Mouse (Mus musculus) R1 (cell line): ENCODE data around the gene 4921517D22Rik.
A peak's percentile ranks its signal among the peaks of the same experiment; 100 is the strongest.

ENCODE experiments used
- DNase-seq: peaks from one replicate; pipeline ENCODE4 v3.0.0-alpha.2; 2018; ENCODE audit warnings: low read depth, low spot score

The 4921517D22Rik gene

DNA sequence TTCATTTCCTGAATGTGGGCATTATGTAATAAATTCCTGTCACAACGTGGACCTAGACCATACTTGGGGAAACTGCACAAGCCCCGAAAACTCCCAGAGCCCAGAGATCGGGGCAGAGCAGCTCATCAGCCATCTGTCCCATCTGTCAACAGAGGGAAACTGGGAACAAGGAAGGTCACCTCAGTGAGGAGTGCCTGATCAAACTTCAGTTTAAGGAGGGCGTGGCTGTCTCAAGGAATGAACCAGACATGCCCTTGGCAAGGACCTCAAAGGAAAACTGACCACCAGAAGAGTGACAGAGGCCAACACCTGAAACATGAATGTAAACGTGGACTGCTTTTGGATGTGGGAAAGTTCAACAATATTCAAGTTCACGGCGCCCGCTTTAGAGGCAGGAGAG lies 32.5 kb downstream of the 4921517D22Rik start:
- peak; percentile 58 for DNase-seq

- peak; percentile 66 for DNase-seq
Measured at GRCm38 (mm10) chr13:59660371-59660770, 33.5 kb downstream of the 4921517D22Rik start.

DNA sequence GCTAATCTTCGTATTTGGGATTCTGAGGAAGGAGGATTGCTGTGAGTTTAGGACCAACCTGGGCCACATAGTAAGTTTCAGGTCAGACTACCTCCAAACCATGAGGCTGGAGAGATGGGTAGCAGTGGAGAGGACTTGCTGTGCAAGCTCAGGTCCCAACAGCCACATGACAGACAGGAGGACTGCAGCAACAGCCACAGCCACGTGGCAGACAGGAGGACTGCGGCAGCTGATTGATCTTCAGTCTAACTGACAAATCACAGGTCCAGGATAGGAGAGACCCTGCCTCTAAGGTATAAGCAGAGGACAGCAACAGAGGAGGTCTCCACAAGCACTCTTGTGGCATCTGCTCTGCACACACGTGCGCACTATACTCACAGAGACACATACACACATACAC lies 36.1 kb downstream of the 4921517D22Rik start:
- DNase-seq: peak; percentile 67

DNA sequence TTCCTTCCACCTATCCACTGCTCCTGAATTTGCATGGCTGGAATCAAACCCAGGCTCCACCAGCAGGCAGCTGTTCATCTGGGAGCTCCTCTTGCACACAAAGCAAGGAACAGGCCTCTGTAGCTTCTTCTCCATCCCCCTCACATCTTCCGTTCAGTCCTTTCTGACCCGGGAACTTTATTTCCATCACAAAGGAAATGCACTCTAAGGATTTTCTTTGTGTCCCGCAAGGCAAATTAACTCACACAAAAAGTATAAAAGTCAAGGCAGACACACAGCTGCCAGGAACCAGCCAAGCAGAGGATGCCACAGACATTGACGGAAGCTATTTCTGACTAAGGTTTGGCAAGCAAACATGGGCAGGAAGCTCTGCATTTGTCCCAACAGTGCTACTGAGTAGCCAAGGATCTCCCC lies 36.9 kb downstream of the 4921517D22Rik start:
- DNase-seq: peak; percentile 98

- DNase-seq: peak; percentile 87
Measured at GRCm38 (mm10) chr13:59656316-59656832, 37.5 kb downstream of the 4921517D22Rik start.

DNA sequence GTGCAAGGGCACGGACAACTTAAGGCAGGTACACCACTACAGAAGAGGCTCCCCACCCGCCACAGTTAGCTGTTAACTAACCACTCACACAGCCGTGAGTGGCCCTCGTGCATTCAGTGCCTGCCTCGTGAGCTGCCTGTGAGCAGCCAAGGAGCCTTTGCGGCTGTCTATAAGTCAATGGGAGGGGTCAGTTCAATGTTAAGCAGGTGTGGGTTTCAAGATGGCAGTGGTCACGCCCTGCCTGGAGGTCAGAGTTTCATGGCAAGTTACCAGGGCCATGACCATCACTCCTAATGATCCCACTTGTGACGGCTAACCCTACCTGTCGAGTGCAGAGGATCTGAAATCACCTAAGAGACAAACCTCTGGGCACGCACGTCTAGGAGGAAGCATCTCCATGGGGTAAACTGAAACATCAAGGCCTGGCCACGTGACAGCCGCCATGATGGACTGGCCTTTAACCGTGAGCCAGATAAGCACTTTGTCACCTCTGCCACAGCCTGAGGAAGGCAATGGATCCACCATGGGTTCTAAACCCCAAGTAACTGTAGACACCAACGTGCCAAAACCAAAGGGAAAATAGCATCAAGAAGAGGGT lies 38.1 kb downstream of the 4921517D22Rik start:
- DNase-seq: peak; percentile 77

DNA sequence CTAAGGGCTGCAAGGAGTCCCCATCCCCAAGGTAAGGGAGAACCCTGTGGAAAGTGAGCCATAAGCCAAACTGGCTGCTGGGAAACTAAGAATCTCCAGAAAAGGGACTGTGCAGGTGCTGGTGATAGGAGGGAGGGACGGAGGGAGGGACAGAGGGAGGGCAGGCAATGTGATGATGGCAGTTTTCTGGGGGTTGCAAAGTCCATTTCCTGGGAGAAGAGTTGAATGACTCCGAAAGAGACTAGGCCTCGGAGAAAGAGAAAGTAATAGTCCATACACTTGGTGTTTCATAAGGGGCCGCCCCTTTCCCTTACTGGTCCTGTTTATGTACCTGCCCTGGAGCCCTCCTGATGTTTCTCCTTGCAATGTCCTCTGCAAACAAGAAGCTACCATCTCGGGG lies 39.4 kb downstream of the 4921517D22Rik start:
- DNase-seq: no peak

DNA sequence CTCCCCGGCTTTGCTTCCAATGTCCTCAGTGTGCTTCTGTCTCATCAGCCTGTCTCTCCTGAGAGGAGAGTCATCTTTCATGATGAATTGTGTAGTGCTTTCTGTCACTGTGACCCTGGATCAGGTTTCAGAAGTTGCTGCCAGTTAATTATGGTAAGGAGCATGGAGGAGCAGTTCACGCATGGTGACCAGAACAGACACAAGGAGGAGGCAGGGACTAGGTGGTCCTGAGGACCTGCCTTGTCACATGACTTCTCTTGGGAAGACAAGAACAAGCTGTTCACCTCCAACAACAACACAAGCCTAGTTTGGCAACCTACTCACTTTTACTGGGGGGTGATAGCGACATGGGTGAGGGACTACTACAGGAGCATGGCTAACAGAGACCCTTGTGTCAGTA lies 40.8 kb downstream of the 4921517D22Rik start:
- no peak for DNase-seq

DNA sequence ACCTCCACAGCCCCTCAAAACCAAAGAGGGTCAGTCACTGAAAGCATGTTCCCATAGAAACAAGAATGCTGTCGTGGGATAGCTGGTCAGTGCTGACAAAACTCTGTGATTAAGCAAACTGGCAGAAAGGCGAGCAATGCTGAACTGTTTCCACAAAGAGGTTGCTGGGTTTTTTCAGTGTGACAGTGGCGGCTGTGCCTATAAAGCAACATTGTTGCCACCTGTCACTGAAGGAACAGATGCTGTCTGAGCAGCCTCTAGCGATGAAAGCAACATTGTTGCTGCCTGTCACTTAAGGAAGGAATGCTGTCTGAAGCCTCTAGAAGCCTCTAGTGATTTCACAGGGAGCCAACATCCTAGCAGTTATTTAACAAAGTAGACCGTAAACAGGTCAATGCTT lies 41.3 kb downstream of the 4921517D22Rik start:
- DNase-seq: no peak

DNA sequence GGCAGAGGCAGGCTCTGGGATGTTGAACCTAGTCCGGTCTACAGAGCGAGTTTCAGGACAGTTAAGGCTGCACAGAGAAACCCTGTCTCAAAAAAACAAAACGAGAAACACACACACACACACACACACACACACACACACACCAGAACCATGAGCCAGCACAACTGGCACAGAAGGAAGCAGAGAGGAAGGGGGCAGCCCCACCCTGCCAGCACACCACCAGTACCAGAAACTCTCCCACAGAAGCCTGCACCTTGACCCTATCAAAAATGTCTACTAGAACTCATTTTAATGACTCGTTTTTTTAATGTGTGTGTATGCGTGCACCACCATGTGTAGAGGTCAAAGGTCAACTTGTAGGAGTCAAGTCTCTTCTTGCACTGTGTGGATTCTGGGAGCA lies 44.1 kb downstream of the 4921517D22Rik start:
- DNase-seq: peak; percentile 56

DNA sequence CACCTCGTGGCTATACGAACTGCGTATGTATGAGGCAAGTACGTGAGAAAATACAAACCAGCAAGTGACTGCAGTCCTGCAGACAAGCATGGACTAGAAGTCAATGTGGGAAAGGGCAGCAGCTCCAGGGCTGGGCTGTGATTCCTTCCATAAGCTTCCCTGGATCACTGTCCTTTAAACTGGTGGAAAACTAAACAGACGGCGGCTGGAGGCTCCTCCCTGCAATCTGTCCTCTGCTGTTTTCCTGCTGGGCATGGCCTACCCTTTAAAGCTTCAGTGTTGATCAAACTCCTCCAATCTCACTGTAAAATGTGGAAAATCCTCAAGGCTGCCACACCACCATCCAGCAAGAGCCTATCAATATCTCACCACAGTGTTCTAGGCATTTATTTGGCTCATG lies 45.3 kb downstream of the 4921517D22Rik start:
- DNase-seq: no peak

GRCm38 (mm10) chr13:59647484-59647883 lies 46.4 kb downstream of the 4921517D22Rik start:
- no peak for DNase-seq

DNA sequence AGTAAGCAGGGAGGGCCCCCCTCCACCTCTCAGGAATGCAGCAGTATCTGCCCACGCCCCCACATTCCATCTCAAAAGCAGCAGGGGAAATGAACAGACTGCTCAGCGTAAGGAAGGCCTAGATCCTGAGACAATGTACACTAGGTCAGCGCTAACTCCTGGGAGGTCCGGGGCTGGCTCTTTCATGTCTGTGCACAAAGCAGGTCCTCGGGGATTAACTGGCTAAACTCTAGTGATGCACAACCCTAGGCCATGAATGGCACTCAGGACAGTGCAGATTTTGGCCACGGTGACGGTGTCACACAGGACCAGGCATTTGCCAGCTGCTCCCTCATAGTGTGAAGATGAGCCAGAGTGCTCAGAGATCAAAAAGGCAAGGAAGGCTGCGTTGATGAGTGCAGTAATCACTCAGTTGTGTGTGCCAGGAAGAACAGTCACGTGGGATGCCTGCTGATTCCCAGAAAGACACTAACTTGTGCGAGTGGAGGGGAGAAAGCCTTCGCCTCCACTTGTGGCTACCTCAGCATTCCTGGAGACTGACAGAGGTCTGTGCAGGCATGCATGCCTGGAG lies 47.1 kb downstream of the 4921517D22Rik start:
- peak; percentile 98 for DNase-seq

DNA sequence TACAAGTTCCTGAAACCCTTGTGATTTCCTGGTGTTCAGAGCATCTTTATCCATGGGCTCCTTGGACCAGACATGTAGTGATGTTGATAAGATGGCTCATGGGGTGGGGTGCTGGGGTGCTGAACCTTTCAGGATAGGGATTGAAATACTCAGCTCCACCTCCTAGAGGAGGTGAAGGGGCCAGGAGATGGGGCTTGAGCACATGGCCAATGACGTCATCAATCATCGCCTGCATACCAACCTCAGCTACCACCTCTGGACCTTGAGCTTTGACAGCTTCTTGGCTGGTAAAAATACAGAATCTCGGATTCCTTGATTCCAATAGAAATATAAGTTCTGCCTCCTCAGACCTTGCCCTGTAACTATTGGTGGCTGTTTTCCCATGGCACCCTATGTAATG lies 48.4 kb downstream of the 4921517D22Rik start:
- DNase-seq: peak; percentile 84

DNA sequence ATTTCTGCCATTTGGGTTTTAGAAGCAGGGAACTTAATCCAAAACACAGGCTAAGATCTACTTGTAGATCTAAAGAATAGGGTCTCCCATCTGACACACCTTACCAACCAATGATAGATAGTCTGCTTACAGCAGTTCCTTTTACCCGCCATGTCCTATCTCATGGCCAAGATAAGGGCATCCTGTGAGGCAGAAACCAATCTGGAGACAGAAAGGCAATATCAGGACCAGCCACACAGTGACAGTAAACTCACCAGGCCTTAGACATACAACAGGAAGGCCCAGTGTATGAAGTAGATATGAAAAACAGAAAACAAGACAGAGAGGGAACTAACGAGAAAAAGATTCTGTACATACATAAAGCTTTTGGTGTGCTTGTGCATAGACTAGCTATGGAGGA lies 51.1 kb downstream of the 4921517D22Rik start:
- no peak for DNase-seq

- no peak for DNase-seq
Measured at GRCm38 (mm10) chr13:59640178-59640440, 53.8 kb downstream of the 4921517D22Rik start.

DNA sequence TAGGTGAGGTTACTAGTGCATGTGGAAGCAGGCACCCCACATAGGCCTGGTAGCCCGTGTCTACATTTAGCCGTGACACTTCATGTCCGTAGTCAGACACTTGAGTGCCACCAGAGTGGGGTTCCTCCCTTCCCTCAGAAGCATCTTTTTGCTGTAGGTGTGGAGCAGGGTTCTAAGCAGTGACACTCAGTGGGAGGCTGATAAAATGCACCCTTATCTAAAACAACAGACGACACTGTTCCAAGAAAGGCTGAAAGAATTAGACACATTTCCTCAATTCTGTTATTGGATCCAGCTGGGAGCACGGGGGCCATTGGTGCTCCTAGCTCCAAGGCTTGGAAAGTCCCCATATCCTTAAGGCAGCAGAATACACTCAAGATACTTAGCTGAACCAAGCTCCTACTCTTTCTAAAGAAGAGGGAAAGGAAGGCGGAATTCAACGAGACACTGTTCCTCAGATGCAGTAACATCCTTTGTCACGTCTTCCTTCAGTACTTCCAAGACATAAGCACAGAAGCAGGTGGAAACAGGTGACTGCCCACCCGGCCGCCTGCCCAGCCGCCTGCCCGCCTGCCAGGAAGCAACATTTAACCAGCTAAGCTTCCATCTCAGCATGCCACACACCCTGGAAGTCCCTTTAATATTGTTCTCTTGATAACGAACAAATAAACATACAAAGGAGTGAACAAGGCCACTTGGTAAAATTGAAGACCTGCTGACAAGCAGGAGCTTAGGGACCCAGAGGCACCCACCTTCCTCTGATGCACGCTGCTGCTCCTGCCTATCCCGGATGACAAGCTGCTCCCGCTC lies 54.3 kb downstream of the 4921517D22Rik start:
- DNase-seq: no peak

DNA sequence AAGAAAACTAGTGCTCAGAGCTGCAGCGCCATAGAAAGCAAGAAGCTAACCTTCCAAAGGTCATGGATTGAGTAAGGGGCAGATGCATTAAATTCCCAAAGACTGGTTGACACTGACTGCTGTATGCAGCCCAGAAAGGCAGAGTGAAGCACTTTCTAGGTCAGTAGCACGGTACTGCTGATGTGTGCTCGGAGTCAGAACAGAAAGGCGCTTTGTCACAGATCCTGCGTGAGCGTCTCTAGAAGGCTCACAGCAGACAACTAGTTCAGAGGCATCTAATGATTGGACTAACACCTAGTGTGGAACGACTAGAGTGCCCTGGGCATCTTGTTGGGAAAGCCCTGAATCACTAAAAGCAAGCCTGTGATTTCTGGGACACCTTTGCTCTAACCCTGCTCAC lies 56.1 kb downstream of the 4921517D22Rik start:
- no peak for DNase-seq
